Mouse (Mus musculus): ENCODE measurements around the gene Olfr311.

GRCm38 (mm10) chr11:58883756-58884155 is 44.7 kb downstream of the Olfr311 start:
- TF ChIP-seq CTCF (IDR thresholded peaks at IDR 0.05; ENCODE audit: control insufficient read depth, insufficient read depth, insufficient replicate concordance, low read depth, low read length) (no peak), POLR2A (IDR thresholded peaks at IDR 0.05; ENCODE audit: control insufficient read depth, low read depth, low read length) (no peak)

Measured in testis, adult 2 months (tissue).